Mouse (Mus musculus) spleen, adult 18-20 months (tissue): ENCODE results near the gene Npcd.

ENCODE experiments used
- DNase-seq, 2 experiments: peaks; one replicate each; pipeline ENCODE4 v3.0.0; 2022; ENCODE audit warnings: mixed read lengths in 2 of 2

The Npcd gene

DNA sequence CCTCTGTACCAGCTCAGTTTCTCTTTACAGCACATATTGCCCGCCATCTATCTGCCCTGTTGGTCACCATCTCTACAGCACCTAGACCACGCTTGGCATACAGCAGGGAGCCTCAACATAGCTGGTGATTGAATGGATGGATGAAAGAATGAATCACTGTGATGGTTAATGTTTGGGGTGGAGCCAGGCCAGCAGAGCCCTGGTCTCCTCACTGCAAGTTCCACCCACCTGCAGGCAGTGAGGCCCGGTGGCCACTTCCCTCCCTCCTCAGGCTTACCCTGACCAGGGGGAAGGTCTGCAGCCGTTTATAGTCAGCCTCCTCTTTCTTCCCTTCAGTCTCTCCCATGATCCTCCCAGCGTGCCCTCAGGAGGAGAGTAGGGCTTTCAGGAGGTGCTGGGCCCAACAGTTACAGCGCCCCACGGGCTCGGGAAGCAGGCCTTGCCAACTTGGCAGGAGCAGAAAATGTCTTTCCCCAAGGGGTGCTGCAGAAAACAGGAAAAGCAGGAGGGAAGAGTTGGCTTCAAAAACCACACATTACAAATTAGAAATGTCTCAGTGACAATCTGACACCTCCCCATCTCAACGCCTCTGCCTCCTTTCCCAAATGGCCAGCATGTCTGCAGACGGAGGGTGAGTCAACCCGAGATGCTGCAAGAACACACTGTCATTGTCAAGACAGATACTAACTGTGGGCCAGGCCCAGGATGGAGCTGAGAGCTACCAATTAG lies 69.3 kb downstream of the Npcd start:
- DNase-seq = no peak

DNA sequence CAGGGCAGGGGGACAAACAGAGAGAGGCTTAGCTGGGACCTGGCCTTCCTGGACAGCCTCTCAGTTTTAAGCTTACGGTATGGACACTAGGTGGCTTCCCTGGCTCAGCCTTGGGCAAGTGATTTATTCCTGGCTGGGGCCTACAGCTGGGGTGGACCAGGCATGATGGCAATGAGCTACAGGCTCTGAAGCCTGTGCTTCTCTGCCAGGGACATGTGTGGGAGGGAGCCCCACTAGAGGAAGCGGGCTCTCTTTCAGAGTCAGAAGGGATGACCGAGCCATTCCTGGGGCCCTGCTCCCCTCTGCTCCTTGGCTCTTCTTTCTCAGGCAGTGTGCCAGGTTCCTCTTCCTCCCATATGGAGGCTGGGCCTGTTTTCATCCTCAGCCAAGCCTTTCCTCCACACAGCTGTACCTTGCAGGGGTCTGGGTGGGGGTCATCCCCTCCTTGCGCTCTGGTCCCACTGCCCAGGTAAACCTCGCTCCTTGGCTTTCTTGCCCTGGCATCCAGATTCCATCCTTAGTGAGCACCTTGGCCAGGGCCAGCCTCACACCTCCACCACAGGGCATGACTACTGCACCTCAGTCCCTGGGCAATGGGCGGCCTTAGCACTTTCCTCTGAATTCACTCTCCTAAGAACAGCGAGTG lies 70.3 kb downstream of the Npcd start:
- DNase-seq = no peak

- no peak for DNase-seq
Observed at GRCm38 (mm10) chr15:79763001-79763400, 71.0 kb downstream of the Npcd start.

DNA sequence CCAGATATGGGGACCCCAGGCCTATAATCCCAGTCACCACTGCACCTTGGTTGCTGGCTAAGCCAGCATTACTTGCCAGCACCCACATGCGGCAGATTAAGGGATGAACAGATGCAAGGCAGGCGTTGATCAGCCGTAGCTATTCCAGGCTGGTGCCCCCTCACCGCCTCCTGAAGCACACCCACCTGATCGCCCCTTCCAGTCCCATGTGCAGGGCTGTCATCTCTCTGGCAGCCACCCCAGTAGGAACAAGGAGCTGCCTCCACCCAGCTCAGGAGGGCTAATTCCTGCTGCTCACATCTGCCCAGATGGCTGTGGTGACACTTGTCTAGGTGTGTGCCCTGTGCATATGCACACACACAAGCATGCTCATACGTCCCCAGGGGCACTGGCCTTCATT lies 73.1 kb downstream of the Npcd start:
- no peak for DNase-seq

- no peak for DNase-seq
Observed at GRCm38 (mm10) chr15:79757118-79757517, 76.9 kb downstream of the Npcd start.

- no peak for DNase-seq
Observed at GRCm38 (mm10) chr15:79755977-79756625, 77.9 kb downstream of the Npcd start.

- no peak for DNase-seq
Observed at GRCm38 (mm10) chr15:79755176-79755575, 78.9 kb downstream of the Npcd start.

GRCm38 (mm10) chr15:79753873-79754272 lies 80.2 kb downstream of the Npcd start:
- no peak for DNase-seq

DNA sequence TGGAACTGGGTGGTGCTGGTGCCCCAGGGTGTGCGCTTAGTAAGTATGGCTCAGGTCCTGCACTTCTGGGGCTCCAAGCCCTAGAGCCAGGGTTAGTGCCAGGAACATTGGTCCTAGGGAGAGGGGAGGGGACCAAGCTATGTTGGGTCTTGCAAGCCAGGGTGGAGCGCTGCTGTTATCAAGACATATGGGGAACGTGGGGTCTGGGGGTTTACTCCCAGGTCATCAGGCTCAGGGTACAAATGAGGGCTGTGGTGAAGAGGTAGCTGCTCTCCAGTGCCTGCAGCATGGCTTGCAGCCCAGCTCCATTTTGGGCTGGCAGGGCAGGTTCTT lies 80.7 kb downstream of the Npcd start:
- no peak for DNase-seq

GRCm38 (mm10) chr15:79752742-79753419 lies 81.2 kb downstream of the Npcd start:
- peak; percentile 57 to 74 for DNase-seq

DNA sequence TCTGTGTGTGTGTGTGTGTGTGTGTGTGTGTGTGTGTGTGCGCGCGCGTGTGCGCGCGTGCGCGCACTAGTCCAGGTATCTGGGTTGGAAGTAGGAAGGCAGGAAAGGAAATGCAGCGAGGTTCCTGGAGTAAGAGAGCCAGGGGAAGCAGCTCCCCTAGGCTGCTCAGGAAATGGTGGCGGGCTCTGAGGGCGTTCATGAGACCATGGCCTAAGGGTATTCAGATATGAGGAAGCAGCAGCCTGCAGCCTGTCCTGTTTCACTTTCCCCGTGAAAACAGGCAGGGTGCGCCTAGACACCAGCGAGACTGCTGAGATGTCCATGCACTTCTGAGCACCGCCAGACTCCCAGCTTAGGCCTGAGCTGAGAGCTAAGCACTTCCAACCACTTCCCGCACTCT lies 82.3 kb downstream of the Npcd start:
- peak; percentile 36 to 48 for DNase-seq

- DNase-seq = no peak
Observed at GRCm38 (mm10) chr15:79750266-79750665, 83.8 kb downstream of the Npcd start.

DNA sequence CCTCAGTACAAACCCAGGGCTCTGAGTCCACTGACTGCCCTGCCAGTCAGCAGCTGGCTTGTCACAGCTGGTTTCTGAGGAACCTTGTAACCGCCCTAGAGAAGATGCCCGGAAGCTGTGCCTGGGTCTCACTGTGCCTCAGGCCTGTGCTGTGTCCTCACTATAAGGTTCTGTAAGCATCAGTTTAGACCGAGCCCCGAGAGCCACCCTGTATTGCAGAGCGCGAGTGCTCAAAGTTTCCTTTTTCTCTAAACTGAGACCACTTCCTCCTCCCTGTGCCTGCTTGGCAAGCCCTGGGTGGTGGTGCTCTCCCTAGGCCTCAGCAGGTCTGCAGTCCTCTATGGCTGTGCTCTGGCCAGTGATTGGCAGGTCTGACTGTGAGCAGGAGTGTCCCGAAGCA lies 84.9 kb downstream of the Npcd start:
- DNase-seq = no peak

- DNase-seq = no peak
Observed at GRCm38 (mm10) chr15:79747998-79748397, 86.0 kb downstream of the Npcd start.

GRCm38 (mm10) chr15:79745883-79746282 lies 88.2 kb downstream of the Npcd start:
- no peak for DNase-seq

GRCm38 (mm10) chr15:79745312-79745711 lies 88.7 kb downstream of the Npcd start:
- no peak for DNase-seq

- DNase-seq = no peak
Observed at GRCm38 (mm10) chr15:79744742-79745141, 89.3 kb downstream of the Npcd start.

GRCm38 (mm10) chr15:79744001-79744400 lies 90.0 kb downstream of the Npcd start:
- no peak for DNase-seq

- no peak for DNase-seq
Observed at GRCm38 (mm10) chr15:79742706-79743023, 91.4 kb downstream of the Npcd start.

GRCm38 (mm10) chr15:79741921-79742705 lies 91.9 kb downstream of the Npcd start, which contains the start of gene Sun2:
Gene Sun2, minus strand, starts transcription at chr15:79742536.
- DNase-seq = peak; percentile 85 to 91

GRCm38 (mm10) chr15:79741173-79741858 lies 92.7 kb downstream of the Npcd start:
- DNase-seq = peak; percentile 29 to 31

GRCm38 (mm10) chr15:79740739-79741138 lies 93.3 kb downstream of the Npcd start:
- no peak for DNase-seq
